Mouse (Mus musculus): ENCODE data around the gene Pate2. TPM values are rescaled to one million over a fixed set of nuclear protein-coding genes. Genes with fewer than 3 reads are reported as not detected.
A peak's percentile ranks its signal among the peaks of the same experiment; 100 is the strongest.

Pate2 gene
- under 1 TPM in 1 of 2 experiments, not detected in 1; 0.09 TPM for total RNA-seq (2021)
- long read RNA-seq, experiment 1, result 0 reads
- long read RNA-seq, experiment 2, result 0 reads

- intact Hi-C loops (cut with DNase I; ENCODE audit: low total_unique reads), result no loop called here
- peak; percentile 91 for DNase-seq
Observed at GRCm38 (mm10) chr9:35569571-35570534, at the start of gene Pate2, which contains the start of gene Hyls1. Pate2 (plus strand) TSS chr9:35570284. Hyls1 (minus strand) TSS chr9:35570398.

GRCm38 (mm10) chr9:35520631-35521348, 49.3 kb upstream of the Pate2 start:
- intact Hi-C loops (cut with DNase I; ENCODE audit: low total_unique reads), result loop anchor here (5.0 kb wide), 1 partner anchor 233 kb away; no protein-coding TSS in a partner anchor
- no peak for DNase-seq

- intact Hi-C loops (cut with DNase I; ENCODE audit: low total_unique reads), result loop anchor here (5.0 kb wide), 1 partner anchor 235 kb away; no protein-coding TSS in a partner anchor
- DNase-seq, result no peak
Observed at GRCm38 (mm10) chr9:35522241-35522640, 47.8 kb upstream of the Pate2 start.

- intact Hi-C loops (cut with DNase I; ENCODE audit: low total_unique reads), result loop anchor here (5.0 kb wide), 1 partner anchor 236 kb away; no protein-coding TSS in a partner anchor
- no peak for DNase-seq
Observed at GRCm38 (mm10) chr9:35522821-35523515, 47.1 kb upstream of the Pate2 start.

GRCm38 (mm10) chr9:35523541-35523940, 46.5 kb upstream of the Pate2 start:
- DNase-seq, result peak; percentile 29
- intact Hi-C loops (cut with DNase I; ENCODE audit: low total_unique reads), result loop anchor here (5.0 kb wide), 1 partner anchor 236 kb away; no protein-coding TSS in a partner anchor

GRCm38 (mm10) chr9:35523941-35524411, 46.1 kb upstream of the Pate2 start:
- intact Hi-C loops (cut with DNase I; ENCODE audit: low total_unique reads), result loop anchor here (5.0 kb wide), 1 partner anchor 237 kb away; no protein-coding TSS in a partner anchor
- peak; percentile 72 for DNase-seq

GRCm38 (mm10) chr9:35529141-35529540, 40.9 kb upstream of the Pate2 start:
- no peak for DNase-seq
- intact Hi-C loops (cut with DNase I; ENCODE audit: low total_unique reads), result no loop called here

GRCm38 (mm10) chr9:35529796-35530195, 40.3 kb upstream of the Pate2 start:
- intact Hi-C loops (cut with DNase I; ENCODE audit: low total_unique reads), result no loop called here
- no peak for DNase-seq

- intact Hi-C loops (cut with DNase I; ENCODE audit: low total_unique reads), result no loop called here
- no peak for DNase-seq
Observed at GRCm38 (mm10) chr9:35533266-35533665, 36.8 kb upstream of the Pate2 start.

GRCm38 (mm10) chr9:35535110-35535509, 35.0 kb upstream of the Pate2 start:
- intact Hi-C loops (cut with DNase I; ENCODE audit: low total_unique reads), result loop anchor here (5.0 kb wide), 1 partner anchor 253 kb away; no protein-coding TSS in a partner anchor
- DNase-seq, result no peak

GRCm38 (mm10) chr9:35535876-35536275, 34.2 kb upstream of the Pate2 start:
- DNase-seq, result no peak
- intact Hi-C loops (cut with DNase I; ENCODE audit: low total_unique reads), result loop anchor here (5.0 kb wide), 1 partner anchor 254 kb away; no protein-coding TSS in a partner anchor

- intact Hi-C loops (cut with DNase I; ENCODE audit: low total_unique reads), result loop anchor here (5.0 kb wide), 1 partner anchor 257 kb away; no protein-coding TSS in a partner anchor
- DNase-seq, result no peak
Observed at GRCm38 (mm10) chr9:35539001-35539750, 30.9 kb upstream of the Pate2 start.

GRCm38 (mm10) chr9:35541024-35541423, 29.1 kb upstream of the Pate2 start:
- intact Hi-C loops (cut with DNase I; ENCODE audit: low total_unique reads), result no loop called here
- no peak for DNase-seq

- peak; percentile 81 for DNase-seq
- intact Hi-C loops (cut with DNase I; ENCODE audit: low total_unique reads), result no loop called here
Observed at GRCm38 (mm10) chr9:35541488-35541887, 28.6 kb upstream of the Pate2 start.

- intact Hi-C loops (cut with DNase I; ENCODE audit: low total_unique reads), result no loop called here
- DNase-seq, result no peak
Observed at GRCm38 (mm10) chr9:35541941-35542340, 28.1 kb upstream of the Pate2 start.

GRCm38 (mm10) chr9:35543099-35543860, 26.8 kb upstream of the Pate2 start:
- intact Hi-C loops (cut with DNase I; ENCODE audit: low total_unique reads), result no loop called here
- no peak for DNase-seq

- DNase-seq, result peak; percentile 36
- intact Hi-C loops (cut with DNase I; ENCODE audit: low total_unique reads), result no loop called here
Observed at GRCm38 (mm10) chr9:35544666-35545065, 25.4 kb upstream of the Pate2 start.

GRCm38 (mm10) chr9:35545704-35546103, 24.4 kb upstream of the Pate2 start:
- intact Hi-C loops (cut with DNase I; ENCODE audit: low total_unique reads), result no loop called here
- DNase-seq, result no peak
